Mouse (Mus musculus) liver, embryonic 14.5 days (tissue): ENCODE data around the gene Zfp189. TPM values are rescaled to one million over a fixed set of nuclear protein-coding genes. Genes with fewer than 3 reads are reported as not detected.
A peak's percentile ranks its signal among the peaks of the same experiment; 100 is the strongest.
"Not testable (repeated sequence)": the region's sequence is repeated elsewhere in the genome, so short reads cannot be mapped to it uniquely, and the experiment has no call there.

Source experiments
- ATAC-seq: fragments of 200-750 bp; cut with Nextera tagmentation; 2 replicates; pipeline ENCODE4 v1.8.0; 2017; ENCODE audit warnings: moderate number of reproducible peaks, mild to moderate bottlenecking, moderate library complexity; ENCODE audit not compliant: insufficient read depth
- DNase-seq, 3 experiments: peaks; one replicate each; pipeline ENCODE4 v3.0.0-alpha.2; 2012 to 2013; ENCODE audit warnings: low read depth in 3 of 3, low spot score in 3 of 3
- H3K27ac ChIP-seq: fragments of 300-500 bp; sonication (generic); 2 replicates; pipeline ENCODE4 v1.5.1; 2014; ENCODE audit warnings: moderate library complexity, mild to moderate bottlenecking, control low read depth, inconsistent platforms
- H3K27me3 ChIP-seq: fragments of 300-500 bp; sonication (generic); 2 replicates; pipeline ENCODE4 v1.6.1; 2014; ENCODE audit warnings: mild to moderate bottlenecking, low read length, moderate library complexity; ENCODE audit not compliant: control insufficient read depth, insufficient read depth
- H3K36me3 ChIP-seq: fragments of 300-500 bp; sonication (generic); replicated peaks from 2 replicates; pipeline ENCODE4 v1.6.1; 2014; ENCODE audit warnings: low read depth; ENCODE audit not compliant: control insufficient read depth, insufficient read depth
- H3K4me1 ChIP-seq, 2 experiments: fragments of 200-500 bp in 1 of 2; fragments of 300-500 bp in 1 of 2; sonication (generic) in 1 of 2; replicated peaks; 2 replicates each; pipeline ENCODE4 v1.6.1; 2012 to 2014; ENCODE audit warnings: antibody characterized with exemption in 1 of 2, inconsistent platforms in 1 of 2, low read length in 1 of 2; ENCODE audit not compliant: control insufficient read depth in 2 of 2, insufficient read depth in 2 of 2
- H3K4me2 ChIP-seq: fragments of 300-500 bp; sonication (generic); 2 replicates; pipeline ENCODE4 v1.6.1; 2014; ENCODE audit warnings: low read depth, mild to moderate bottlenecking, control low read depth, moderate library complexity
- H3K4me3 ChIP-seq, 2 experiments: fragments of 200-500 bp in 1 of 2; fragments of 300-500 bp in 1 of 2; sonication (generic) in 1 of 2; 2 replicates each; pipeline ENCODE4 v1.5.1; 2012 to 2014; ENCODE audit warnings: low read depth in 2 of 2, low read length in 2 of 2, mild to moderate bottlenecking in 2 of 2, control low read depth in 1 of 2, inconsistent platforms in 1 of 2, moderate library complexity in 1 of 2; ENCODE audit not compliant: insufficient read depth in 1 of 2
- H3K9ac ChIP-seq: fragments of 300-500 bp; sonication (generic); replicated peaks from 2 replicates; pipeline ENCODE4 v1.6.1; 2014; ENCODE audit warnings: mild to moderate bottlenecking, control low read depth, moderate library complexity
- H3K9me3 ChIP-seq: fragments of 300-500 bp; sonication (generic); 2 replicates; pipeline ENCODE4 v1.6.1; 2016; ENCODE audit warnings: low read length, mixed read lengths; ENCODE audit not compliant: control insufficient read depth
- CTCF ChIP-seq: IDR thresholded peaks from 2 replicates; pipeline ENCODE4 v1.5.1; 2016; ENCODE audit warnings: antibody characterized with exemption, low read depth, control low read depth
- EP300 ChIP-seq: IDR thresholded peaks from 2 replicates; pipeline ENCODE4 v1.6.1; 2016; ENCODE audit warnings: antibody characterized with exemption, low read depth
- WGBS: fragments of 180-500 bp; shearing (Covaris S2); extraction: QIAGEN DNeasy Blood & Tissue Kit; methylation state at CpG from one replicate; pipeline ENCODE4 v1.1.7; 2014; ENCODE audit not compliant: insufficient replicate concordance; 5-methylcytosine and 5-hydroxymethylcytosine counted together
- polyA plus RNA-seq, 2 experiments: library from polyadenylated mRNA; depleted of rRNA in 1 of 2; stranded (reverse) in 1 of 2; unstranded in 1 of 2; fragments of >200 nt; fragmentation: Nextera tagmentation in 1 of 2; extraction: Ambion mirVana in 1 of 2; gene quantifications; 2 replicates each; pipeline versions ENCODE4 v1.2.1 to v1.2.3; 2012 to 2014

The Zfp189 gene
- polyA plus RNA-seq (2012; rRNA removed) (0.88 and 1.5 TPM in 2 replicates), polyA plus RNA-seq (2014; fragmentation: Nextera tagmentation; extraction: Ambion mirVana) (2.6 and 3.5 TPM in 2 replicates)

DNA sequence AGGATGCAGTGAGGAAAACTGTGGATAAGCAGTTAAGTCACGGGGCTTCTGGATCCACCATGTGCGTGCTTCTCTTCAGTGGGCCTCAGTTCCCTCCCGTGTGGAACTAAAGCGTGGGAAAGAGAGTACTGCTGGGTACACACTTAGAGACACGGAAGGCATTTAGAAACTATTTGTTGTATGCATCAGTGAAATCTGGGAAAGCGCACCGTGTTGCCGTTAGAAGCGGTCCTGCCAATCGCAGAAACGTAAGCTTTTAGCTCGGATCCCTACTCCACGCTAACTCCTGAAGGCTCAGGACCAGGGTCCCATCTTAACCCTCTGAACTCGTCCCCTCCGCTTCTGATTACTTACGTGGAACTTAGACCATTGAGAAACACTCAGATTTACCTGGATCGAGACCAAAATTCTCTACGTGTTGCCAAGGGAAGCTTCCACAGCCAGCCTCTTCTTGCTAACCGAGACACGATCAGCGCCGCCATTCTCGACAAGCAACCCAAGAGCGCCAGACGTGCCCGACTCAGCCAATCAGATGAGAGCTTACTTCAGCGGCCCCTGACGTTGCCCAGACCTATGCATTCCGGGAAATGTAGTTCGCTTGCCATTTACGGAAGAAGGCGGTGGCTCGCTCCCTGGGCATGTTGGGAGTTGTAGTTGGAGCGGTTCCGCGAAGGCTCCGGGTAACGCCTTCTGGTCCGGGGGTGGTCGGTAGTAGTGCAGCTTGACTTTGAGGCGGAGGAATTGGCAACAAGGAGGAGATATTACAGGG is at the start of gene Zfp189, which contains the start of gene Mrpl50:
Gene Zfp189, plus strand, starts transcription at position 605 of the 769 bp plus-strand sequence.
Gene Mrpl50, minus strand, starts transcription at position 522 of the 769 bp plus-strand sequence.
- Histone ChIP-seq H3K36me3 (peaks cover 4% of the 10 kb centered on the region; the same call in 1 of the 2 replicates), H3K9me3 (no peaks in the 10 kb centered on the region), H3K4me1 (peaks cover 7 to 14% of the 10 kb centered on the region in 2 experiments), H3K27ac (peak within 1 kb of the TSS; percentile 23), H3K9ac (peak within 1 kb of the TSS; percentile 77), H3K4me3 (peak within 1 kb of the TSS; percentile 78 to 88), H3K27me3 (no peaks in the 10 kb centered on the region), H3K4me2 (peak within 1 kb of the TSS; percentile 88)
- WGBS = under 1% methylated on average over 41 of the region's 41 CpGs
- ATAC-seq (peak; percentile 98), DNase-seq (peak; percentile 95 to 97 (median 96))
- TF ChIP-seq CTCF (no peak), EP300 (no peak)

GRCm38 (mm10) chr4:49473435-49474100 is 47.4 kb upstream of the Zfp189 start, which contains the start of gene Acnat1:
Gene Acnat1 (minus strand): TSS chr4:49473912.
- WGBS = 42% methylated on average over 3 of the region's 3 CpGs
- Histone ChIP-seq H3K36me3 (no peaks in the 10 kb centered on the region), H3K4me2 (peak within 1 kb of the TSS; percentile 56), H3K27ac (peak within 1 kb of the TSS; percentile 79), H3K27me3 (no peaks in the 10 kb centered on the region), H3K4me3 (peak within 1 kb of the TSS in 1 of 2 experiments; percentile 12; a peak in 1 of 4 replicates), H3K9ac (peak within 1 kb of the TSS; percentile 31; the same call in 1 of the 2 replicates), H3K9me3 (no peaks in the 10 kb centered on the region), H3K4me1 (peaks cover 34 to 45% of the 10 kb centered on the region in 2 experiments)
- TF ChIP-seq CTCF (no peak), EP300 (no peak)
- no peak for ATAC-seq
- no peak for DNase-seq

DNA sequence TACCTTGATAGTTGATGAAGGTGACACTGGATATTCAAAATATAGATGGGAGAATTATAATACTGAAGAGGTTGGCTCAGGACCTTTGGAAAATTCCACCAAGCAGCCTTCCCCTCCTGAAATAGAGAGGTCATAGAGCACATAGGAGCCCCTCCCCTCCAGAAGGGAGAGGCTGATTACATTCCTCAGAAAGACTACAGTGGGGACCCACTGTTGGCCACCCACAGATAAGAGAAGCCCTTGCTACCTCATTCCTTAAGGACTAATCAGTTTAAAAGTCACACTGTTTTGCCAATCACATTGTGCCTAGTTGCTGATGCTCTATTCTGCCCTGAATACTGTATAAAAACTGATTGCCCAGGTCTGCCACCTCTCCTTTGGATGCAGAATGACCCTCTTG is 46.4 kb upstream of the Zfp189 start:
- no peak for TF ChIP-seq CTCF
- TF ChIP-seq EP300 = peak; percentile 81
- H3K36me3 ChIP-seq = no peaks in the 10 kb centered on the region
- peak overlapping the region in 1 of 2 experiments; percentile 12; a peak in 1 of 4 replicates for H3K4me3 ChIP-seq
- H3K9ac ChIP-seq = peak overlapping the region; percentile 31; the same call in 1 of the 2 replicates
- H3K4me2 ChIP-seq = peak overlapping the region; percentile 56
- DNase-seq (peak; percentile 52 to 57 (median 56)), ATAC-seq (peak; percentile 88)
- no peaks in the 10 kb centered on the region for H3K27me3 ChIP-seq
- H3K9me3 ChIP-seq = no peaks in the 10 kb centered on the region
- peak overlapping the region; percentile 79 for H3K27ac ChIP-seq
- H3K4me1 ChIP-seq = peaks cover 34 to 47% of the 10 kb centered on the region in 2 experiments

GRCm38 (mm10) chr4:49478118-49478877 is 42.7 kb upstream of the Zfp189 start:
- Histone ChIP-seq H3K27ac (peak overlapping the region; percentile 52), H3K36me3 (no peaks in the 10 kb centered on the region), H3K9ac (peak overlapping the region; percentile 68), H3K9me3 (no peaks in the 10 kb centered on the region), H3K27me3 (no peaks in the 10 kb centered on the region), H3K4me2 (peak overlapping the region; percentile 69), H3K4me1 (peaks cover 31 to 60% of the 10 kb centered on the region in 2 experiments), H3K4me3 (peak overlapping the region; percentile 40 to 42)
- peak; percentile 82 for TF ChIP-seq EP300
- TF ChIP-seq CTCF = no peak
- DNase-seq (peak; percentile 62 to 65 (median 65)), ATAC-seq (peak; percentile 76)
- 14% methylated on average over 19 of the region's 19 CpGs for WGBS

DNA sequence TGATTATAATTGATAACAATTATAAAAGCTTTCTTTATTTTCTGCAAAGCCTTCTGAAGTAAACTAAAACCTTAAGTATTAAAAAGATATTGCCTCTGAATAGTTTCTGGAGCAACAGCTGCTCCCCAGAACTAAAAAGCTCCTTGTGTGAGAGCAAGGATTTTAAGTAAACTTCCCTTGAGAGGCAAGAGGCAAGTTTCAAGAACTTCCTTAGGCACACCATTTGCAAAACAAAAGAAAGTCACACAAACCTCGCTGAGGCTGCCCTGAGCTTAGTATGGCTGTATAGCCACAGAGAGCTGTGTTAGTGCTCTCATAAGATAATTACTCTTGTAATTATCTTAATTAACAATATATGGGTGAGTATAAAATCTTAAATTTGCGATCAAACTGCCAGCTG is 41.9 kb upstream of the Zfp189 start:
- H3K36me3 ChIP-seq, H3K27me3 ChIP-seq, ATAC-seq, DNase-seq, H3K4me3 ChIP-seq, H3K9me3 ChIP-seq: not testable (repeated sequence)
- peak overlapping the region; percentile 52 for H3K27ac ChIP-seq
- H3K4me1 ChIP-seq = peaks cover 27 to 53% of the 10 kb centered on the region in 2 experiments
- peak overlapping the region; percentile 69 for H3K4me2 ChIP-seq
- WGBS = 19% methylated on average over 2 of the region's 2 CpGs
- peak overlapping the region; percentile 9; the same call in 1 of the 2 replicates for H3K9ac ChIP-seq
